Mouse (Mus musculus) hindbrain, embryonic 14.5 days (tissue): ENCODE measurements around the gene Tmem127. TPM values are rescaled to one million over a fixed set of nuclear protein-coding genes. Genes with fewer than 3 reads are reported as not detected.
"Not testable (repeated sequence)": the region's sequence is repeated elsewhere in the genome, so short reads cannot be mapped to it uniquely, and the experiment has no call there.

Experiments used
- ATAC-seq: fragments of 200-750 bp; cut with Nextera tagmentation; 2 replicates; pipeline ENCODE4 v1.8.0; 2017; ENCODE audit warnings: moderate number of reproducible peaks, mild to moderate bottlenecking, moderate TSS enrichment, moderate library complexity; ENCODE audit not compliant: low FRiP score
- DNase-seq: peaks from one replicate; pipeline ENCODE4 v3.0.0-alpha.2; 2015; ENCODE audit warnings: low spot score
- H3K27ac ChIP-seq: fragments of 300-500 bp; sonication (generic); 2 replicates; pipeline ENCODE4 v1.5.1; 2014; ENCODE audit warnings: mild to moderate bottlenecking, moderate library complexity
- H3K27me3 ChIP-seq: fragments of 300-500 bp; sonication (generic); 2 replicates; pipeline ENCODE4 v1.6.1; 2014; ENCODE audit warnings: mild to moderate bottlenecking, low read length, mixed read lengths; ENCODE audit not compliant: control insufficient read depth, insufficient read depth
- H3K36me3 ChIP-seq: fragments of 300-500 bp; sonication (generic); replicated peaks from 2 replicates; pipeline ENCODE4 v1.6.1; 2014; ENCODE audit not compliant: control insufficient read depth, insufficient read depth
- H3K4me1 ChIP-seq: fragments of 300-500 bp; sonication (generic); replicated peaks from 2 replicates; pipeline ENCODE4 v1.6.1; 2014; ENCODE audit warnings: antibody characterized with exemption, low read length, mixed read lengths; ENCODE audit not compliant: control insufficient read depth, insufficient read depth
- H3K4me2 ChIP-seq: fragments of 300-500 bp; sonication (generic); replicated peaks from 2 replicates; pipeline ENCODE4 v1.6.1; 2014; ENCODE audit warnings: mild to moderate bottlenecking, moderate library complexity
- H3K4me3 ChIP-seq: fragments of 300-500 bp; sonication (generic); replicated peaks from 2 replicates; pipeline ENCODE4 v1.5.1; 2014; ENCODE audit warnings: mild to moderate bottlenecking, low read length
- H3K9ac ChIP-seq: fragments of 300-500 bp; sonication (generic); 2 replicates; pipeline ENCODE4 v1.6.1; 2014
- H3K9me3 ChIP-seq: fragments of 300-500 bp; sonication (generic); 2 replicates; pipeline ENCODE4 v1.6.1; 2016; ENCODE audit warnings: low read length; ENCODE audit not compliant: control insufficient read depth
- WGBS: fragments of 180-500 bp; shearing (Covaris S2); extraction: QIAGEN DNeasy Blood & Tissue Kit; methylation state at CpG from one replicate; pipeline ENCODE4 v1.1.7; 2014; 5-methylcytosine and 5-hydroxymethylcytosine counted together
- polyA plus RNA-seq: library from polyadenylated mRNA; unstranded; fragments of >200 nt; fragmentation: Nextera tagmentation; extraction: Ambion mirVana; gene quantifications from 2 replicates; pipeline ENCODE4 v1.2.1, GENCODE M21; 2014

Gene Tmem127
- polyA plus RNA-seq, 1 experiment from 2014 or later: 43.0 TPM

DNA sequence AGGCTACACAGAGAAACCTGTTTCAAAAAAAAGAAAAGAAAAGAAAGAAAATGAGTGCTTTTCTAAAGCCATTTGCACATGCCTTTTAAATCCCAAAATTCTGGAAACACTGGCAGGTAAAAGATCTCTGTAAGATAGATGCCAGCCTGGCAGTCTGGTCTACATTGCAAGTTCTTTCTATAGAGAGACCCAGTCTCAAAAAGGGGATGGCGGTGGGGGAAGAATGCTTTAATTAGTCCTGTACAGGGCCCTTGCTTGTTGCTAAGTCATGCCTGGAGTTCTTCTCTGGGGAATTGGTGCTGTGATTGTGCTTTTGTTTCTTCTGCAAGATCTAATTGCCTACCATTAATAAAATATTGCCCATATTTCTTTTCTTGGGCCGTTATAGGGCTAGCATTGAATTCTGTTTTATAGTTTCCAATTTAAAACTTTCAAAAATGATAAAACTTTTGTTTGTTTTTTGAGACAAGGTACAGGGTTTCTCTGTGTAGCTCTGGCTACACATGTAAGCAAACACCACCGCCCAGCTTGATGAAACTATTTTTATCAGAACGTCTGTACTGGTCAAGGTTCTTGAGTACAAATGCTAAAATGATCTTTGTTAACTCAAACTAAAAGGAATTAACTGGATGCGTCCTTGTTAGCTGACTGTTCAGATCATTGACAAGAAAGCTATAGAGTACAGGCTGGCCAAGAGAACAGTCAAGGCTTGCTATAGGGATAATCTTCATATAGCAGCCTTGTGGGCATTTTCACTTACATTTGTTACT is 28.0 kb downstream of the Tmem127 start:
- H3K27me3 ChIP-seq: no peaks in the 10 kb centered on the region
- H3K9ac ChIP-seq: no peak overlapping the region
- H3K4me1 ChIP-seq: peaks cover 21% of the 10 kb centered on the region
- H3K9me3 ChIP-seq: no peaks in the 10 kb centered on the region
- WGBS: 82% methylated on average over 5 of the region's 5 CpGs
- no peak overlapping the region for H3K27ac ChIP-seq
- no peaks in the 10 kb centered on the region for H3K36me3 ChIP-seq
- no peak overlapping the region for H3K4me3 ChIP-seq
- ATAC-seq (no peak), DNase-seq (no peak)
- H3K4me2 ChIP-seq: no peak overlapping the region

DNA sequence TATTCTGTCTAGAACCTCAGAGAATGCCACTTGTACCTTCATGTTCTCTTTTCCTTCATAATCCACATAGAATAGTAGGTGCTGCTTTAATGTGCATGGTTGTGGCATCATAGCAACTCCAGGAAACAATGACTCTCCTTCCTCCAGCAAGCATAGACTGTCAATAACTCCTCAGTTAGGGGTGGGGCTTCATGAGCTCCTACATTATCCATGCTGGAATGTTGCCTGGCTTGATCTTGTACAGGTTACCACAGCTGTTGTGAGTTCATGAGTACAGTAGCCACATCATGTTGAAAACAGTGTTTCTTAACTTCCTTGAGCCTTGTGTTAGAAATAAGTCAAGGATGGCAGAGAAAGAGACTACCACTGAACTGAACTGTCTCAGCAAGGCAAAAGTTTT is 30.5 kb downstream of the Tmem127 start:
- DNase-seq (no peak), ATAC-seq (no peak)
- H3K9ac ChIP-seq: no peak overlapping the region
- no peak overlapping the region for H3K4me2 ChIP-seq
- no peaks in the 10 kb centered on the region for H3K27me3 ChIP-seq
- H3K9me3 ChIP-seq: no peaks in the 10 kb centered on the region
- H3K4me3 ChIP-seq: no peak overlapping the region
- H3K27ac ChIP-seq: no peak overlapping the region
- H3K36me3 ChIP-seq: no peaks in the 10 kb centered on the region
- H3K4me1 ChIP-seq: 0 out of 2 replicates have a peak, but pooled peaks cover 5% of the 10 kb centered on the region

DNA sequence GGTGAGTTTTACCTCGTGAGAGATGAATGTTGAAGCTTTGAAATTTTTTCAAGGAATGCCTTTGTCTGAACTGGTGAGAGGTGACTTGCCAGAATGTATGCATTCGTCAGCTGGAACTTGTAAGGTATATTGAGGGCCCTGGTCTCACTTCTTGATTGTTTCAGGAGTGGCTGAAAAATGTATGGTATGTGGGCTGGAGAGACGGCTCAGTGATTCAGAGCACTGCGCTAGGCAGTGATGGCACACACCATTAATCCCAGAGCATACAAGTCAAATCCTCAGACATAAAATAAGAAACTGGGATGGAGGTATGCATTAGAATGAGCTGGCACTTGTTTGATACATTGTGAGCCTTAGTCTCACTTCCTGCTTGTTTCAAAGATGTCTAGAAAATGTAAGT is 44.5 kb downstream of the Tmem127 start:
- Histone ChIP-seq H3K4me3 (no peak overlapping the region), H3K27ac (no peak overlapping the region), H3K9me3 (no peaks in the 10 kb centered on the region), H3K36me3 (peaks cover 85% of the 10 kb centered on the region), H3K27me3 (no peaks in the 10 kb centered on the region), H3K4me1 (no peaks in the 10 kb centered on the region), H3K4me2 (no peak overlapping the region), H3K9ac (no peak overlapping the region)
- DNase-seq (no peak), ATAC-seq (no peak)
- 85% methylated on average over 4 of the region's 4 CpGs for WGBS

DNA sequence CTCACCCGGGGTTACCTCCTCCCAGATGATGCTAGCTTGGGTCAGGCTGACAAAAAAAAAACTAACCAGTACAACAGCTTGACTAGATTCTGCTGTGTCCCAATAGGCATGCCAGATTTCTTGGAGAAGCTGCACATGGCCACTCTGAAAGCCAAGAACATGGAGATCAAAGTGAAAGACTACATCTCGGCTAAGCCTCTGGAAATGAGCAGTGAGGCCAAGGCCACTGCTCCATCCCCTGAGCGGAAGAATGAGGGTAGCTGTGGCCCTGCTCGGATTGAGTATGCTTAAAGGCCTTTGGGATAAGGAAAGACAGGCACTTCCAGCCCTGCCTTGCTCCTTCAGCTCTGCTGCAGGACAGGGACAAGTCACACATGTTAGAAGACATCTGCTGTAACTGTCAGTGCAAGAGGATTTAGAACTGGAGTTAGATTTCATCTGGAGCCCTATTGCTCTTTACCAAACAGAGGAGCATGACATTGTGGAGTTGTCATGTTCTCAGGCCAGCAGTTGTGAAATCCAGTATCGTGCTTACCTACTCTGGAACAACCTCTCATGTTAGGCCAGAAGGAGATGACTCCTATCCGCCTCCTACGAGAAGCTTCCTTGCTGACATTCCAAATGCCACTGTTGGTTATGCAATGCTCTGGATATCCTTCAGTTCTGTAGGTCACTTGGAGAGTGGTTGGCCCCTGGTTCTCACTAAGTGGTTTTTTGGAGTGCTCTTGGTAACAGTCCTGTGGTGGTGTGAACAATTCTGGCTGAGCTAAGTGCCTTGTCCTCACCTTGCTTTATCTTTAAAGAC is 49.5 kb downstream of the Tmem127 start:
- no peaks in the 10 kb centered on the region for H3K4me1 ChIP-seq
- DNase-seq: no peak
- no peak overlapping the region for H3K27ac ChIP-seq
- ATAC-seq: no peak
- no peaks in the 10 kb centered on the region for H3K9me3 ChIP-seq
- peaks cover 99% of the 10 kb centered on the region for H3K36me3 ChIP-seq
- no peaks in the 10 kb centered on the region for H3K27me3 ChIP-seq
- no peak overlapping the region for H3K9ac ChIP-seq
- H3K4me3 ChIP-seq: no peak overlapping the region
- no peak overlapping the region for H3K4me2 ChIP-seq
- WGBS: 96% methylated on average over 7 of the region's 7 CpGs

DNA sequence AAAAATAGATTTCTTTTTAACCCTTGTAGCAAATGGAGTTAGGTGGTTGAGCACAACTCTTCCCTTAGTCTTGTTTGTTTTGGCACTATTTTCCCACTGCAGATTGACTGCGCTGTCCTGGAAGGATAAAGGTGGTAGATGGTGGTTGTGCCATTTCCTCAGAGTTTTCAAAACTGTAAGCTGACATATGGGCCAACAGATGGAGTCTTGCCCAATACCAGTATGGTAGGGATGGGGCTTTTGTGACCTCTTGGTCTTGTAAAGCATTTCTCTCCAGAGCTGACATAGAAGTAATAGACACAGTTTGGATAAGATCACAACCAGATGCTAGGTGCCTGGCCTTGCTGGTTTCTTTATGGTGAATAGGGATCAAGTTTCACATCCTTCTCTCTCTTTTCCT is 50.3 kb downstream of the Tmem127 start:
- H3K4me1 ChIP-seq: no peaks in the 10 kb centered on the region
- H3K36me3 ChIP-seq: peaks cover 92% of the 10 kb centered on the region

DNA sequence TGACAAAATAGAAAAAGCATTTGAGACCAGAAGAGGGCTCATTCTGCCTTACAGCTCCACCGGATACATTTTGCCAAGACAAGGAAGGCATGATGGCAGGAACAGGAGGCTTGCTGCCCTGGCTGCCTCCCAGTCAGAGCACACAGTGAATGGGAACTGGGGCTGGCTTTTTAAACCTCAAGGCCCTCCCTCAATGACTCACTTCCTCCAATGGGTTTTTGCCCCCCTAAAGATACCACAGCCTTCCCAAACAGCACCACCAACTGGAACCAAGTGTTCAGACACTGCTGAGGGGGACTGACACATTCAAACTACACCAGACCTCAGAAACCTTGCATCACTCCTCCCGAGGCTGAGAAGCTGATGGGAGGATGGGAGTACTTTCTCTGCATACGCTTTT is 53.0 kb downstream of the Tmem127 start:
- H3K36me3 ChIP-seq: peaks cover 66% of the 10 kb centered on the region

More for the DNA sequence above, 50.3 kb downstream of the Tmem127 start:
- Histone ChIP-seq H3K27me3 (no peaks in the 10 kb centered on the region), H3K27ac (no peak overlapping the region), H3K9me3 (no peaks in the 10 kb centered on the region), H3K4me2 (no peak overlapping the region), H3K4me3 (no peak overlapping the region), H3K9ac (no peak overlapping the region)
- DNase-seq (no peak), ATAC-seq (no peak)
- WGBS: 97% methylated on average over 1 of the region's 1 CpGs

DNA sequence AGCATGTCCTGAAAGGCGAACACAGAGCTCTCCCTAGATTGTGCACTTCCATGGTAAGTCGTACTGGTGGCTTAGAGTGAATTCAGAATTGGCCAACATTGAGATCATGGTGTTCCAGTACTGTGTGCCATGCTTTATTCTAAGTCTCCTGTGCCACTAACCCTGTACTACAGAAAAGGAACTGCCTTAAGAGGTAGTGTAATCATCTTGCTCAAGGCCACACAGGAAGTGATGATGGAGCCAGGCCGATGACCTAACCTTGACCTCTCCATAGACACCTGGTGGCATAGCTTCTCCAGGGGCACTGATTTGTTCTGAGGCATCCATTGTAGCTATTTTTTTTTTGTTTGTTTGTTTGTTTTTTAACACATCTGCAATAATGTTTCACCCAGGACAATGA is 54.2 kb downstream of the Tmem127 start:
- Histone ChIP-seq H3K9me3 (no peaks in the 10 kb centered on the region), H3K27ac (no peak overlapping the region), H3K4me3 (no peak overlapping the region), H3K36me3 (peaks cover 54% of the 10 kb centered on the region), H3K4me1 (no peaks in the 10 kb centered on the region), H3K4me2 (no peak overlapping the region), H3K27me3 (no peaks in the 10 kb centered on the region), H3K9ac (no peak overlapping the region)
- ATAC-seq: no peak
- WGBS: 95% methylated on average over 3 of the region's 3 CpGs
- no peak for DNase-seq

More for the DNA sequence above, 53.0 kb downstream of the Tmem127 start:
- H3K9me3 ChIP-seq: no peaks in the 10 kb centered on the region
- no peaks in the 10 kb centered on the region for H3K4me1 ChIP-seq
- H3K4me2 ChIP-seq: no peak overlapping the region
- 89% methylated on average over 3 of the region's 3 CpGs for WGBS
- no peak overlapping the region for H3K27ac ChIP-seq
- H3K9ac ChIP-seq: no peak overlapping the region
- no peak for ATAC-seq
- no peak for DNase-seq
- no peak overlapping the region for H3K4me3 ChIP-seq
- H3K27me3 ChIP-seq: no peaks in the 10 kb centered on the region

DNA sequence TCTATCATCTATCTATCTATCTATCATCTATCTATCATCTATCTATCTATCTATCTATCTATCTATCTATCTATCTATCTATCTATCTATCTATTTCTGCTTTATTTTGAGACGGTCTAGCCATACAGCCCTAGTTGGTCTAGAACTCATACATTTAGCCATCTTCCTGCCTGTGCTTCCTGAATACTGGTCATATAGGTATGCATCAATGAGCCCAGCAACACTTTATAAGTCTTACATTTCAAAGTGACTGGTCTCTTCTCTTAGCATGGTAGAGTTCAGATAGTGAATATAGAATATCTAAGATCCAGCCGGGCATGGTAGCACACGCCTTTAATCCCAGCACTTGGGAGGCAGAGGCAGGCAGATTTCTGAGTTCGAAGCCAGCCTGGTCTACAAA is 56.5 kb downstream of the Tmem127 start:
- not testable (repeated sequence) for H3K4me2 ChIP-seq, H3K9me3 ChIP-seq, H3K27ac ChIP-seq, H3K9ac ChIP-seq, H3K27me3 ChIP-seq, H3K4me1 ChIP-seq, H3K4me3 ChIP-seq, ATAC-seq, DNase-seq
- 97% methylated on average over 4 of the region's 4 CpGs for WGBS
- peaks cover 31% of the 10 kb centered on the region for H3K36me3 ChIP-seq

DNA sequence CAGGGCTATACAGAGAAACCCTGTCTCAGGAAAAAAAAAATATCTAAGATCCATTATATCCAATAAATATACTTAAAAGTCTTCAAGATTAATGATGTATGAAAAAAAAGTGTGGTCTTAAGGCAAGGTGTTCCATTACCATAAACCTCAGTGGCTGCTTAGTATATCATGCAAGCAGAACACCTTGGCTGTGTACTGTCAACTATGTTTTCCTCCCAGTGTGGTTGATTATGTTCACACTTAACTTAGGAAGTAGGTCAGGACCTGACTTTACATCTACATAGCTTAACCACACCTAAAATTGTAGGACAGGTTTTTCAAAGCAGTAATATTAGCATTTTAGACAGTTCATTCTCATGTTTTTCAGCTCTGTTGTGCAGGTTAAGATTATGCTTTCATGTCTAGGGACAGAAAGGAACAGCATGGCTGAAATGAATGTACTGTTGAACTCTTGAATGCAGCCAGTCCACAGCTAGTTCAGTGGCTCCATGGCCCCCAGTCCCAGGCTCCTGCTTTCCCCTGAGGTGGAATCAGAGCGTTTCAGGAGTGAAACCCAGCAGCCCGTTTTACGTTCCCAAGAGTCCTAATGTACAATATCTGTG is 57.0 kb downstream of the Tmem127 start:
- no peak overlapping the region for H3K9ac ChIP-seq
- H3K27me3 ChIP-seq: no peaks in the 10 kb centered on the region
- peaks cover 26% of the 10 kb centered on the region for H3K36me3 ChIP-seq
- WGBS: 93% methylated on average over 3 of the region's 3 CpGs
- no peak overlapping the region for H3K27ac ChIP-seq
- H3K4me2 ChIP-seq: no peak overlapping the region
- no peak for DNase-seq
- H3K4me3 ChIP-seq: no peak overlapping the region
- no peaks in the 10 kb centered on the region for H3K9me3 ChIP-seq
- H3K4me1 ChIP-seq: no peaks in the 10 kb centered on the region
- ATAC-seq: no peak
